8 mouse cellular contexts compared by ENCODE assay signal in the genomic region with DNA sequence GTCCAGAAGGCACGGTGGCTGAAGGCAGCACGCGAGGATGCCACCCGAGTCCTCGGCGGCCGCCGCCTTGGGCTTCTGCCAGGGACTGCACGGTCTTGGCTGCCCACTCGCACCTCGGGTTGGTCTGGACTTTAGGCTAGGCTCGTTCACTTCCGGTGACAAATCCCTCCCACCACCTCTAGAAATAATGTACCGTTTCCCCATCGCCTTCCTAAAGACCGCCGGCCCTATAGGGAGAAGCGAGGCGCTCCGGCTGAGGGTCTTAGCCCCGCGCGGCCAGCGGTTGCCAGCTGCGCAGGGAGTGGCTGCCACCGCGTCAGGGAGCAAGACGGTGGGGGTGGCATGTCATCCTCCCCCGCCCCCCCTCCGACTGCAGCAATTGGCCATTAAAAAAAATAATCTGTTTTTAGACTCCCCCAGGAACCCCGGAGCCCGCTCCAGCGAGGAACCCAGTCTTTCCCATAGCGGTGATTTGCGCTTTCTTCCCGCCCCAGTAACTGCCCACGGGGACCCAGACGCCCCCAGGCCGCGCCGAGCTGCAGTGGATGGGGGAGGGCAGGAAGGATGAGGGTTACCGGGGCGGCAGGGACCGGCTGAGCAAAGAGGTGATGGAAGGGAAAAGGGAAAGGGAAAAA. TPM values are rescaled to one million over a fixed set of nuclear protein-coding genes. Genes with fewer than 3 reads are reported as not detected.
A peak's percentile ranks its signal among the peaks of the same experiment; 100 is the strongest.
DNase-seq lines count a peak whose midpoint lies in the region; ATAC-seq lines count a peak whose summit lies in the region.

No protein-coding gene starts in this region.

- peak; percentile 90 for DNase-seq in adrenal gland, postnatal 10 days
- peak; percentile 79 for DNase-seq in embryo, embryonic 9.5 days (ENCODE audit: extremely low spot score)
- DNase-seq in gastrocnemius, postnatal 36 days, result peak; percentile 76 to 77
- peak; percentile 91 for DNase-seq in left cerebral cortex, postnatal 4 days
- DNase-seq in midbrain, embryonic 10.5 days (ENCODE audit: low spot score), result peak; percentile 71
- peak; percentile 79 for DNase-seq in right cerebral cortex, postnatal 4 days
- peak; percentile 71 to 76 for DNase-seq in urinary bladder, postnatal 4 days (ENCODE audit: low spot score in 2 of 2)

- peak overlapping the region; percentile 76 for H3K4me3 ChIP-seq in intestine, embryonic 16.5 days (ENCODE audit: low read length)
- peak overlapping the region; percentile 71 for H3K4me3 ChIP-seq in midbrain, embryonic 10.5 days

- ATAC-seq in intestine, embryonic 16.5 days, result peak; percentile 54

- peaks cover 27% of the 10 kb centered on the region for H3K4me1 ChIP-seq in intestine, embryonic 16.5 days (ENCODE audit: control insufficient read depth, insufficient read depth, low read length)
- H3K4me1 ChIP-seq in midbrain, embryonic 10.5 days, result peaks cover 47% of the 10 kb centered on the region

- under 1% methylated on average over 44 of the region's 44 CpGs for WGBS in intestine, embryonic 16.5 days
- under 1% methylated on average over 44 of the region's 44 CpGs for WGBS in midbrain, embryonic 10.5 days

- H3K4me2 ChIP-seq in intestine, embryonic 16.5 days (ENCODE audit: low read depth, low read length), result peak overlapping the region; percentile 77

- peak overlapping the region; percentile 97 for H3K27ac ChIP-seq in intestine, embryonic 16.5 days (ENCODE audit: low read length)
- peak overlapping the region; percentile 90 for H3K27ac ChIP-seq in midbrain, embryonic 10.5 days (replicated peaks)

- H3K9ac ChIP-seq in intestine, embryonic 16.5 days (ENCODE audit: low read depth, low read length), result peak overlapping the region; percentile 78

- intact Hi-C loops in gastrocnemius, postnatal 36 days (cut with DNase I), result loop anchor here (5.0 kb wide), 2 partner anchors 37 to 107 kb away; a partner anchor contains a TSS
- intact Hi-C loops in left cerebral cortex, postnatal 4 days (cut with DNase I), result loop anchor here (2.0 kb wide), 1 partner anchor 31 kb away; a partner anchor contains a TSS

- H3K27me3 ChIP-seq in intestine, embryonic 16.5 days (replicated peaks; ENCODE audit: control insufficient read depth, insufficient read depth, low read length), result no peaks in the 10 kb centered on the region
- no peaks in the 10 kb centered on the region for H3K27me3 ChIP-seq in midbrain, embryonic 10.5 days (ENCODE audit: low read depth, poor library complexity, severe bottlenecking)

- no peaks in the 10 kb centered on the region for H3K9me3 ChIP-seq in intestine, embryonic 16.5 days (ENCODE audit: control insufficient read depth, low read length)
- H3K9me3 ChIP-seq in midbrain, embryonic 10.5 days (replicated peaks), result no peaks in the 10 kb centered on the region

- no peaks in the 10 kb centered on the region for H3K36me3 ChIP-seq in intestine, embryonic 16.5 days (ENCODE audit: control insufficient read depth, insufficient read depth, low read length)
- H3K36me3 ChIP-seq in midbrain, embryonic 10.5 days, result peaks cover 22% of the 10 kb centered on the region

RNA-seq across cellular contexts. Expression of a gene that starts 0.9 kb away (rescaled TPM):
- 10 to 100 TPM; 21.6 to 23.3 TPM for total RNA-seq in adrenal gland, postnatal 10 days (2021)
- total RNA-seq in gastrocnemius, postnatal 36 days (2021), result 1 to 10 TPM; 7.4 to 8.5 TPM
- polyA plus RNA-seq in intestine, embryonic 16.5 days (2015; fragmentation: Nextera tagmentation; extraction: Ambion mirVana), result 31.8 and 35.8 TPM in 2 replicates
- total RNA-seq in left cerebral cortex, postnatal 4 days (2021), result 10 to 100 TPM; 23.4 to 28.5 TPM
- 55.9 and 57.7 TPM in 2 replicates for polyA plus RNA-seq in midbrain, embryonic 10.5 days (2016; fragmentation: Nextera tagmentation; extraction: Ambion mirVana)

RNA-seq across cellular contexts. Expression of a gene that starts 20.7 kb away (rescaled TPM):
- not detected for total RNA-seq in adrenal gland, postnatal 10 days (2021)
- total RNA-seq in gastrocnemius, postnatal 36 days (2021), result not detected
- not detected in 2 replicates for polyA plus RNA-seq in intestine, embryonic 16.5 days (2015; fragmentation: Nextera tagmentation; extraction: Ambion mirVana)
- not detected for total RNA-seq in left cerebral cortex, postnatal 4 days (2021)
- polyA plus RNA-seq in midbrain, embryonic 10.5 days (2016; fragmentation: Nextera tagmentation; extraction: Ambion mirVana), result not detected in 2 replicates

RNA-seq across cellular contexts. Expression of a gene that starts 31.3 kb away (rescaled TPM):
- 10 to 100 TPM; 15.2 to 19.0 TPM for total RNA-seq in adrenal gland, postnatal 10 days (2021)
- total RNA-seq in gastrocnemius, postnatal 36 days (2021), result 10 to 100 TPM in 1 of 2 experiments, 1 to 10 TPM in 1; 8.2 to 12.1 TPM
- polyA plus RNA-seq in intestine, embryonic 16.5 days (2015; fragmentation: Nextera tagmentation; extraction: Ambion mirVana), result 3.0 TPM in 2 replicates
- 10 to 100 TPM; 42.2 to 45.3 TPM for total RNA-seq in left cerebral cortex, postnatal 4 days (2021)
- 3.1 and 4.4 TPM in 2 replicates for polyA plus RNA-seq in midbrain, embryonic 10.5 days (2016; fragmentation: Nextera tagmentation; extraction: Ambion mirVana)

Comparison
In these comparisons a context has a peak if more than half of its experiments do, and no peak if none do; other contexts are left out.
1. Peak in every context shown above with its lines: DNase-seq, ATAC-seq, H3K4me3 ChIP-seq and H3K27ac ChIP-seq.